Mouse (Mus musculus) R1 (cell line): ENCODE measurements at regions not wholly inside any gene's neighbourhood (a gene's known extent, or its start where the extent isn't known, plus 50 kb on each side); places are given as distances from the start of the nearest gene placed in this dataset.

Experiments used
- DNase-seq: peaks from one replicate; pipeline ENCODE4 v3.0.0-alpha.2; 2018; ENCODE audit warnings: low read depth, low spot score

DNA sequence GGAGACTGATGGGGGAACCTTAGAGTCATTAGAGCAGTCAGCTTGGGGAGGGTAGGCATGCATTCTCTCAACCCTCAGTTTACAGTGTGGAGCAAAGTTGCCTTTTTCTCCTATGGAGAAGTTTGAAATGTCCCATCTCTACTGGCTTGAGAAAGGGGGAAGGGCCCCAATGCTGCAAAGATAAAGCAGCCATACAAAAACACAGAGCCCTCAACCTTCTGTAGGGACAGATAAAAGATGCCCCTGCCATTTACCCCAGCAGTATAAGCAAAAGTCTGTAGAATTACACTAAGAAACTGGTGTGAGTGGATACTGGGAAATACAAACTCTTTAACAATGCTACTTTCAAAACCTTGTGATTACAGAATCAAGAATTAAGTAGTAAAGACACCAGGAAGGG, 71.9 kb upstream of the Tmem215 start:
- no peak for DNase-seq

DNA sequence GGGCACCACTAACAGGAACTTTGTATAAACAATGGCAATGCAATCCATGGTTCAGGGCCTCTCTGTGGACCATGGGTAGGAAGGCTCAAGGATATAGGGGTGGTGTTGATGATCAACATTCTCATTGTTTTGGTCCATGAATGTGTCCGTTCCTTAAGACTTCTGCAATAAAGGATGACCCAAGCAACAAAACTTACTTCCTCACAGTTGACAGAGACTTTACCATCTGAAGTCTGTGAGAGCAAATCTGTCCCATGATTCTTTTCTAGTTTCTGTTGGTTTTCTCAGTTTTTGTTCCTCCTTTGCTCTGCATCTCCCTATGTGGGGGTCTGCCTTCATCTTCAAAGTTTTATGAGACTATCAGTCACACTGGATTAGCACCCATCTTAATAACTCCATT, 81.8 kb upstream of the Tmem215 start:
- DNase-seq, result no peak

DNA sequence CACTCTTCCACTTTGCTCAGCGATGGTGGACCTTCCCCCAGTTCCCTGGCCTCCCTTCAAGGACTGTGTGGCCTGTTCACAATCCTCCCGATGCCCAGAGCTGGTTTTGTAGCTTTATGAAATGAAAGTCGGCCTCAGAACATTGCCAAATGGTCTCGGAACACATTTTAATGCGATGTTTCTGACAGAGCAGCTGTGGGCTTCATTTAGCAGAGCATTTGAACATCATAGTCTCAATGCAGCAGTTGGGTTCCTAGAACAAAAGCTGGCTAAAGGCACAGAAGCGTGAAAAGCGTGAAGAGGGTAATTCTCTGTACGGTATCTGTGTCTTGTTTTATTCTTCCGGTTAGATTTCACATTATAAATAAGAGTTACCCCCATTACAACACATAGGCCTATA, 86.7 kb upstream of the Tmem215 start:
- DNase-seq, result no peak

DNA sequence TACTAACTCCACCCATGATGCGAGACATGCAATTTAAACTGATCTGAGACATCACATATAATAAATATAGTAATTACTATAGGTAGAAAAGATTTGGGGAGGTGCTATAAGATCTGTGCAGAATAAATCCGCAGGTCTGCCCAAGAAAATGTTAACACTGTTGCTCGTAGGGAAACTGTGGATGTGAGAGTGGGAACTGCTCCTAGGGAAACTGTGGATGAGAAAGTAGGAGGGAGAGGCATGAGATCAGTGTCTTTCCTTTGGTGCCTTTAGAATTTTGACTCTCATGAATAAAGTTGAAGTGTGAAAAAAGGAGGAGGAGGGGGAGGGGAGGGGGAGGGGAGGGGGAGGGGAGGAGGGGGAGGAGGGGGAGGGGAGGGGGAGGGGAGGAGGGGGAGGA, 87.3 kb upstream of the Tmem215 start:
- no peak for DNase-seq

DNA sequence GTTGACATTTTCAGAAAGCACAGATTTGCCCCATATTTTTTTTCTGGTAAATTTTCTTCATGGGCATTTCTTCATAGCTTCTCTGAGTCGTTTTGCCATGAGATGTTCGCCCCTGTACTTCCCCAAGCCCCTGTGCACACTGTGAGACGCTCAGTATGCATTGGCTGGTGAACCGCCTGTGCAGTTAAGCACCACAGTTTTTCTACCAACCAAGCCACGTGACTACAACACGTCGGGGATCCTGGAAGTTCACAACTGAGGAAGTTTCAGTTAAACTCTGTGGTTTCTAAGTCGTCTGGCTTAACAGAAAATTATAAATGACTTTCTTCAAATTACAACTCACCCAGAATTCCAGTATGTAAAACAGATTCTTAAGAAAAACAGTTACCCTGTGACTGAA, 91.7 kb upstream of the Tmem215 start:
- DNase-seq, result no peak

- DNase-seq, result no peak
Observed at GRCm38 (mm10) chr4:40375439-40376154, 96.4 kb upstream of the Ndufb6 start.

GRCm38 (mm10) chr4:40374213-40374612, 95.0 kb upstream of the Ndufb6 start:
- no peak for DNase-seq

DNA sequence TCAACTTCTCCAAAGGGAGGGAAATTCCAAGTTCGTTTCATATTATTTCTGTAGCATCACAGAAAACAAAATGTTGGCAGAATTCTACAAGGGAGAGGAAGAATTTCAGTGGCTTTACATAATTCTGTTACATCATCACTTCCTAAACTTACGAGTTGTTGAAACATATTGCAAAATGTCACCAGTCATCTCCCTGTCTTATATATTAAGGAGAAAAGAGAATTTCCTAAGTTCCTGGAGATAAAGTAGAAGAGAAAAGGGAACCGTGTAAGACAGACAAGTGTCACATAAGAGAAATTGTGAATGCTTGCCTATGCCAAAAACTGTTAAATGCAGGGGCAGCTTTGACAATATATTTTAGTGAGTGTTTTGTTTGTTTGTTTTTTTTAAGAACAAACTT, 85.1 kb upstream of the Ndufb6 start:
- no peak for DNase-seq

- DNase-seq, result no peak
Observed at GRCm38 (mm10) chr4:40359307-40359706, 80.1 kb upstream of the Ndufb6 start.

DNA sequence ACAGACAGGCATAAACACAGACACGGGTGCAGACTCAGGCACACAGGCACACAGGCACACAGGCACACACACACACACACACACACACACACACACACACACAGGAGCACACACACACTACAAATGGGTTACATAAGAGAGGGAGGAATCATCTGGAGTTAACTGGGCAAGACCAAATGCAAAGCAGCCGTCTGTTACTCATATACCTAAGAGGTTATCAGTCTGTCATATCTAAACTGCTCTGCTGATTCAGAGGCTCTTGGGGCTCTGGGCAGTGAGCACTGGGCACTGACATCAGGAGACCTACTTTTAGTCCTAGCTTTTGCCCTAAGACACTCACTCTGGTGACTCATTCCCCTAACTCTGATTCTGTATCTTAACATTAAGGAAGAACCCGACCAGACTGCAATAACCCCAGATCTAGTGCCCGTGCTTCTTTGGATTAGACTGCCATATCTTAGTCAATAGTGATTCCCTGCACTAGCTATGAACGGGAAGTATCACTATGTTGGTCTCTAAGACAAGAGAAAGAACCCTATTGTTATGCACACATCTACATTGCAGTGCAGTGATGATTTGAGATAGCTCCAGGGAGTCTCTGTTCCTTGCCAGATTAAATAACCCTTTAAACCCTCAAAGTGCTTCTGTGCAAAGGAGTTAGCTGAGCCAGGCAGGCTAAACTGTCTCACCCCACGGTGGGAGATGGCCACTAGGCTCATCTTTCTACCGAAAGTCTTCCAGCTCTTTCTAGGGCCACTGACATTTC, 78.0 kb upstream of the Ndufb6 start:
- DNase-seq, result peak; percentile 52

GRCm38 (mm10) chr4:40355791-40356450, 76.7 kb upstream of the Ndufb6 start:
- DNase-seq, result no peak

DNA sequence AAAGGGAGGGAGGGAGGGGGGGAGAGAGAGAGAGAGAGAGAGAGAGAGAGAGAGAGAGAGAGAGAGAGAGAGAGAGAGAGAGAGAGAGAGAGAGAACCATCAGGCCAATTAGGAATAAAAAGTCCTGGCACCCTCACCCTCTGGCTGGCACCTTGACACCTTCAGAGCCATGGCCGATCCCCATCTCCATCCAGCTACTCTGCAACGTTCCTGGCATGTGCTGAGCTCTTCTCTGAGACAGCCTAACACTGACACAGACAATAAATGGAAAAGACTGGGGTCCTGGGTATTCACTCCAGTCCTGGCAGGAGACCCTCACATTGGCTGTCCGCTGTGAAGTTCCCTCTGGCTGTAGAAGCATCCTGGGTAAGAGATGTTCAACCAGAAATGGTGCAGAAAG, 75.2 kb upstream of the Ndufb6 start:
- DNase-seq, result no peak

- DNase-seq, result no peak
Observed at GRCm38 (mm10) chr4:40351648-40352047, 72.4 kb upstream of the Ndufb6 start.

DNA sequence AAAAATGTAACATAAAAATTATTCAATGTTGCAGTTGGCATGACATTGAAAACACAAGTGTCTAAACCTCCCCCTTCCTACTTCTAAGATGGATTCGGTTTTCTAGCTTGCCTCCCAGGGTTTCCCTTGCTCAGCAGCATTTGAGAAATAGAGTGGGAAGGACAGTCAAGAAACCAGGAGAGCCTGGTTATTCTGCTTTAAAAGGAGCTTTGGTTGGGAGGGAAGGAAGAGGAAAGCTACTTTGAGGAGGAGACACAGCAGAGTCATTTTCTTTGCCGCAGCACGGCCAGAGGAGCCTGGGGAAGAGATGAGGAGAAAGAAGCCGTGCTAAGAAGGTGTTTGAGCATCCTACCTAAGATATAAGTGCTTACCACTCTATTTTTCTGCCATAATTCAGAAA, 71.9 kb upstream of the Ndufb6 start:
- DNase-seq, result no peak

GRCm38 (mm10) chr4:40345847-40346246, 66.6 kb upstream of the Ndufb6 start:
- no peak for DNase-seq

GRCm38 (mm10) chr4:40342181-40342580, 63.0 kb upstream of the Ndufb6 start:
- DNase-seq, result no peak

- DNase-seq, result peak; percentile 29
Observed at GRCm38 (mm10) chr4:40334841-40335240, 55.6 kb upstream of the Ndufb6 start.

DNA sequence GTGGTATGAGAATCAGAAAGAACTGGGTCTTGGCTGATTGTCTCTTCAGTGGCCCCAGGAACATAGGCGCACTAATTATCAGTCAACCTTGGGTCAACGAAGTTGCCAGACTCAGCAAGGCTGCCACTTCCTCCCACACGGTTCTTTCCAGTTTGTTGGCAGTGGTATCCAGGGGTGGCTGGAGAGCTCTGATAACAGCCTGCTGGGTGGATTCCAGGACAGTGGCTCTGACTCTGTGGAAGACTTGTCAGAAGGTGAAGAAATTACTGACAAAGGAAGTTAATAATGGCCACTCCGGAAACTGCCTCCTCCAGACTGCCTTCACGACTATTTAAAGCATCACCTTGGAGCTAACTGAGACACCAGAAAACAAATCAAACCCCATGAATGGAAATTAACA, 50.5 kb upstream of the Ndufb6 start:
- no peak for DNase-seq
